Mouse (Mus musculus) kidney, adult 2 months (tissue): ENCODE measurements around the gene Mbnl2.

Experiments used
- CTCF ChIP-seq: fragments of 200-500 bp; conservative IDR thresholded peaks from 2 replicates; pipeline ENCODE4 v1.5.1; 2011; ENCODE audit warnings: low read depth, mild to moderate bottlenecking, control low read depth, low read length, moderate library complexity, mixed read lengths; ENCODE audit not compliant: insufficient read depth, insufficient read length
- POLR2A ChIP-seq: fragments of 200-500 bp; IDR thresholded peaks from one replicate; pipeline ENCODE4 v1.6.1; 2011; ENCODE audit warnings: low read depth, low read length, control low read depth

DNA sequence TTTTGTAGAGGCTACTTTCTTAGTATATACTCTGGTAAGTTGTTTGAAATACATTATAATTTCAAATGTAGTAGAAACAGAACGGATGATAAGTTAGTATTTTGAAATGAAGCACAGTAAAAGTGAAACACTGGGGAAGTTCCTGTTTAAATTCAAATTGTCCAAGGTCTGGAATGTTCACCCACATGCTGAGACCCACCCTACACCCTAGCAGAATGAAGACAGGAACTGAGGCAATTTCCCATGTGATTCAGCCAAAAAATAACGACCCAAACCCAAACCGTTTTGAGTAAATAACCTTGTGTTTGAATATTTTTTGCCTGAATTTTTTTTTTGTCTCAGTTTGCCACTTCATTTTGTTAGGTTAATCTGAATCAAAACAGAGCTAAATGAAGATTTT, 119.4 kb downstream of the Mbnl2 start:
- TF ChIP-seq CTCF, result no peak
- no peak for TF ChIP-seq POLR2A
